Mouse (Mus musculus) neural tube, embryonic 15.5 days (tissue): ENCODE measurements around the gene Nek1. TPM values are rescaled to one million over a fixed set of nuclear protein-coding genes. Genes with fewer than 3 reads are reported as not detected.

Experiments
- ATAC-seq: fragments of 200-750 bp; cut with Nextera tagmentation; 2 replicates; pipeline ENCODE4 v1.8.0; 2017; ENCODE audit warnings: mild to moderate bottlenecking, moderate TSS enrichment, moderate library complexity; ENCODE audit not compliant: low FRiP score
- H3K27ac ChIP-seq: fragments of 300-500 bp; sonication (generic); replicated peaks from 2 replicates; pipeline ENCODE4 v1.5.1; 2015; ENCODE audit warnings: mild to moderate bottlenecking, inconsistent platforms
- H3K27me3 ChIP-seq: fragments of 300-500 bp; sonication (generic); replicated peaks from 2 replicates; pipeline ENCODE4 v1.6.1; 2015; ENCODE audit warnings: inconsistent platforms
- H3K36me3 ChIP-seq: fragments of 300-500 bp; sonication (generic); 2 replicates; pipeline ENCODE4 v1.6.1; 2015; ENCODE audit warnings: inconsistent platforms
- H3K4me1 ChIP-seq: fragments of 300-500 bp; sonication (generic); 2 replicates; pipeline ENCODE4 v1.6.1; 2015; ENCODE audit warnings: inconsistent platforms
- H3K4me2 ChIP-seq: fragments of 300-500 bp; sonication (generic); 2 replicates; pipeline ENCODE4 v1.6.1; 2015; ENCODE audit warnings: inconsistent platforms, mild to moderate bottlenecking, moderate library complexity
- H3K4me3 ChIP-seq: fragments of 300-500 bp; sonication (generic); replicated peaks from 2 replicates; pipeline ENCODE4 v1.5.1; 2015; ENCODE audit warnings: mild to moderate bottlenecking, inconsistent platforms
- H3K9ac ChIP-seq: fragments of 300-500 bp; sonication (generic); replicated peaks from 2 replicates; pipeline ENCODE4 v1.6.1; 2015; ENCODE audit warnings: mild to moderate bottlenecking, inconsistent platforms
- H3K9me3 ChIP-seq: fragments of 300-500 bp; sonication (generic); replicated peaks from 2 replicates; pipeline ENCODE4 v1.6.1; 2016; ENCODE audit warnings: inconsistent platforms
- WGBS: fragments of 180-500 bp; shearing (Covaris S2); methylation state at CpG from one replicate; pipeline ENCODE4 v1.1.7; 2015; ENCODE audit warnings: mixed read lengths; 5-methylcytosine and 5-hydroxymethylcytosine counted together
- polyA plus RNA-seq: library from polyadenylated mRNA; unstranded; fragments of >200 nt; fragmentation: Nextera tagmentation; extraction: Ambion mirVana; gene quantifications from 2 replicates; pipeline ENCODE4 v1.2.1, GENCODE M21; 2015

Nek1 gene
- 27.8 and 29.3 TPM in 2 replicates for polyA plus RNA-seq

DNA sequence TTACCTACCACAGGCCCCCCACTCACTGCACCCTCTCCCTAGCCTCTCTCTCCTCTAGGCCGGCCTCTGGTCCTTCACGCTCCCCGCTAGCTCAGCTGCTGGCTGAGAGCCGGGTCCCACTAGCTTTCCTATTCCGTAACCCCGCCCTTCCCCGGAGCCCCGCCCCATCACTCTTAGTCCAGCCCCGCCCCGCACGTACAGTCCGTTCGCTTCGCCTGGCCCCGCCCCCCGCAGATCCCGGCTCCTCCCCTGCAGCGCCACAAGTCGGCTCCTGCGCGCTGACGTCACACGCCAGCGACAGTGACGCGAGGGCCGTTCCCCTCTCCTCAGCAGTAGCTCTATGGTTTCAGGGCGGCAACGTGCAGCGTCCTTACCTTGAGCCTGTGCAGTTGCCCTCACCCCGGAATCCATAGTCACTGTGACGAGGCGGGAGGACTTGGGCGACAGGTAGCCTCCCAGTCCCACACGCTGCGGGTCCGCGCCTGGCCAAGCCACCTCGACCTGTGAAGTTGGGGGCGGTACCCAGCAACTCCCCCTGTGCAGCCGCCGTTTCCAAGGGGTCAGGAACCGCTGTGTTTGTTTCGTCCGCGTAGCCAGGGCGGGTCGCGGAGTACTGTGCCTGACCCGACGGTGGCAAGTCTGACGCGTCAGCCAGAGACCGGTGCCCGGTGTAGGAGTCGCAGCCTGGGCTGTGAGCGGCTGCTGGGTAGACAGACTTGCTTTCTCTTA lies at the start of gene Nek1:
Gene Nek1 (plus strand): TSS at position 286 of the 729 bp plus-strand sequence.
- peaks cover 9% of the 10 kb centered on the region for H3K4me1 ChIP-seq
- H3K27ac ChIP-seq: peak within 1 kb of the TSS; percentile 94
- no peaks in the 10 kb centered on the region for H3K27me3 ChIP-seq
- under 1% methylated on average over 57 of the region's 57 CpGs for WGBS
- H3K9ac ChIP-seq: peak within 1 kb of the TSS; percentile 73
- no peaks in the 10 kb centered on the region for H3K36me3 ChIP-seq
- H3K4me3 ChIP-seq: peak within 1 kb of the TSS; percentile 89
- peak within 1 kb of the TSS; percentile 77 for H3K4me2 ChIP-seq
- ATAC-seq: peak; percentile 97
- H3K9me3 ChIP-seq: no peaks in the 10 kb centered on the region

DNA sequence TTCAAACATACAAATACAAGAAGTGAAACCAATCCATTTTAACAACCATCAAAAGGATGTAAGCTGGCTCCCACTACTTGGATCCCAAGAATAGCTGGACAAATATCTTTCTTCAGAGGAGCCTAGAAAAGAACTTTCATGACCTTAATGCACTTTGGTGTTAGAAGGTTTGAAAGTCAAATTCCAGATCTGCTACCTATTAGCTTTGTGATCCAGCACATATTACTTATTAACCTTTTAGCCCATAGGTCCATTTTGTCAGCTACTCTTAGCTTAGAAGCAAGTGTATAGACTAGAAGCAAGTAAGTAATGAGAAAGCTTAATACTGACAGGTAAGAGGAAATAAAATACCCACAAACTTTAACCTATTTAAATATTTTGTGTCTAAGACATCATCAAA lies 45.5 kb upstream of the Nek1 start:
- H3K4me2 ChIP-seq: no peak overlapping the region
- no peak overlapping the region for H3K9ac ChIP-seq
- H3K4me1 ChIP-seq: peaks cover 13% of the 10 kb centered on the region
- H3K4me3 ChIP-seq: no peak overlapping the region
- no peaks in the 10 kb centered on the region for H3K36me3 ChIP-seq
- no peak for ATAC-seq
- H3K27ac ChIP-seq: no peak overlapping the region
- no peaks in the 10 kb centered on the region for H3K27me3 ChIP-seq
- no peaks in the 10 kb centered on the region for H3K9me3 ChIP-seq

DNA sequence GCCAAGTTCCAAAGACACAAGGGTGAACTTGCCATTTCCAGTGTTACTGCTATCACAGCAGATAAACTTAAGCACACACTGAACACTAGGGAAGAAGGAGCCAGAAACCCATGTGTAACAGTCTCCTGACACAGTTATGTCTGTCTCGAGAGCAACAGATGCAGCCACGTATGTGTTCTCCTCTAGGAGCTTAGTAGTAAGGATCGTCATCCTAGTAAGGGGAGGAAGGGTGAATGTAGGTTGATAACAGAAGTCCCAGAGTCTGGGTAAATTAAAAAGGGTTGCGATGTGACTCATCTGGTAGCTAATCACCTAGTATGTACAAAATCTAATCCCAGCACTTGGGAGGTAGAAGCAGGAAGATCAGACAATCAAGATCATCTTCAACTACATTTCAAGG lies 43.1 kb upstream of the Nek1 start:
- Histone ChIP-seq H3K4me2 (no peak overlapping the region), H3K4me3 (no peak overlapping the region), H3K27me3 (no peaks in the 10 kb centered on the region), H3K36me3 (no peaks in the 10 kb centered on the region), H3K9ac (no peak overlapping the region), H3K27ac (no peak overlapping the region), H3K4me1 (peaks cover 18% of the 10 kb centered on the region), H3K9me3 (no peaks in the 10 kb centered on the region)
- ATAC-seq: no peak
- 82% methylated on average over 4 of the region's 4 CpGs for WGBS

DNA sequence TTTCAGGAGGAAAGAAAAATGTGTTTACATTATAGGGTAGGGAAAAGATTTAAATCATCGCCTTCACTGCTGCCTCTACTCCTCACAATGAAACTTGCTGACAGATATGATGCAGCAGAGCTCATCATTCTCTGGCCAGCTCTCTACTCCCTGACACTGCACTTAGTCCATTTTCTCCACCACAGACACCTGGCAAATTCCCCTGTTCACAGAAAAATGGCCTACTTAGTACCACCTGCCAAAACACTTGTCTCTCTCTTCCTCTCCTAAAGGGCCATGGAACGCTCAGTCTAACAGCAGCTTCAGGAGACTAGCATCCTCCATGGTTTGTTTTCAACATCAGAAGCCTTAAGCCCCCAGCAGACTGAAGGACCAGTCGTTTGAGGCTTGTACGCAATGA lies 41.7 kb upstream of the Nek1 start:
- Histone ChIP-seq H3K9me3 (no peaks in the 10 kb centered on the region), H3K36me3 (no peaks in the 10 kb centered on the region), H3K4me1 (peaks cover 18% of the 10 kb centered on the region), H3K4me2 (no peak overlapping the region), H3K27me3 (no peaks in the 10 kb centered on the region), H3K27ac (no peak overlapping the region), H3K4me3 (no peak overlapping the region), H3K9ac (no peak overlapping the region)
- no peak for ATAC-seq
- WGBS: 80% methylated on average over 4 of the region's 4 CpGs

DNA sequence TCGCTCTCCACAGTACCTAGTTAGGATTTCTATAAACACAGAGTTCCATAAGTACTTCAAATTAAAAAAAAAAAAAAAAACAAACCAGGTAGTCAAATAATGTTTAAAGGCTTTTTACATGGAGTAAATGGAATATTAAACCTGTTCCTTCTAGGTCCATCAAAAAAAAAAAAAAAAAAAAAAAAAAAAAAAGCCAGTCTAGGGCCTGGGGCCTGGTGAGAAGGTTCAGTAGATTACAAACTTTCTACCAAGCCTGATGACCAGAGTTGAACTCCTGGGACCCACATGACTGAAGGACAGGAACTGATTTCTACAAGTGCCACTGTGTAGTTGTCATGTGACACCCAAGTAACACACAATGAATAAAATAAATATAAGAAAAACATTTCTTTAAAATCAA lies 41.2 kb upstream of the Nek1 start:
- Histone ChIP-seq H3K9ac (no peak overlapping the region), H3K4me1 (peaks cover 18% of the 10 kb centered on the region), H3K4me2 (no peak overlapping the region), H3K9me3 (no peaks in the 10 kb centered on the region), H3K27me3 (no peaks in the 10 kb centered on the region), H3K4me3 (no peak overlapping the region), H3K27ac (no peak overlapping the region), H3K36me3 (no peaks in the 10 kb centered on the region)
- WGBS: 89% methylated on average over 1 of the region's 1 CpGs
- ATAC-seq: no peak

DNA sequence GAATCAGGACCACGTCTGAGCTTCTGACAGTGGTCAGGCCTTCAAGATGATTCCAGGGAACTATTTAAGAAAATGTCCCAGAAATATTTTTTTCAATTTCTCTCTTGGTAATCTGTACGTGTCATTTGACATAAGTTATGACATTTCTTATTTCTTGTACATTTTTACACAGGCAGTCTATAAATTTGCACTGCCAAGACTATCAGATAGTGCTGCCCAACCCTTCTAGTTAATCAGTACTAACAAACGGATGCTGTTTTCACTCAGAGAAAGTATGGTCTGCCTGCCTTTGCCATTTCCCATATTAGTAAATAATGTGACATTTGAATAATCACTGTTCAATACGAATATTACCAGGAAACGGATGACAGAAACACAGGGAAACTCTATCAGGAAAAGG lies 40.2 kb upstream of the Nek1 start:
- Histone ChIP-seq H3K4me1 (peaks cover 18% of the 10 kb centered on the region), H3K27ac (no peak overlapping the region), H3K36me3 (no peaks in the 10 kb centered on the region), H3K4me3 (no peak overlapping the region), H3K9me3 (no peaks in the 10 kb centered on the region), H3K9ac (no peak overlapping the region), H3K27me3 (no peaks in the 10 kb centered on the region), H3K4me2 (peak overlapping the region; percentile 42)
- 68% methylated on average over 5 of the region's 5 CpGs for WGBS
- ATAC-seq: no peak

DNA sequence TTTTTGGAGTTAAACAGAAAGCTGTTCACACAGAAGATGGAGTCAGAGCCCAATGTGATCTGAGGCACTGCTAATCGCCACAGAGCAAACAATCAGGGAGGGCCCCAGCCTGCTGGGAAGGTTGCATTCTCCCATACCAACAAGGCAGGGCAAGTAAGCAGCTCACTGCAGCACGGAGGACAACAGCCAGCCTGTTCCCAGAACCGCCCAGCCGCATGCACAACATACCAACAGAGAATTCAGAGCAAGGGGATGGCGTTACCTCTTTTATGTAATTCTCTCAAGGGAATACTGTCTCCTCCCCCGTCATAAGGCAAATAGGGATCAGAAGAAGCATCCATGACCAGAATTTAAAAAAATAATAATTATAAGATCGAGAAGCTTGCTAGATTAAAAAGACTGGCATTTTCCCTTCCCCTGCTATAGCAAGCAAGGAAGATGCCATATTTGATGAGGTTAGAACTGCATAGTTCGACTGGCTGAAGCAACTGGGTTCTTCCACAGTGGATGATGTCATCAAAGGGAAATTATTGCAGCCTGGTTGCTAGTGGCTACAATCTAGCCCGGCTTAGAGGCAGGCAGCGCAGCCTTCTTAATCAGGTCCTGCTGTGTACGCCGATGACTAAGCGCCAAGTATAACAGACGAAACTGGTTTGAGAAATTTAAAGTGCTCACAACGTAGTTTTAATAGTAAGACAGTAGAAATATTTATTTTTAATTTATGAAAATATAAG lies 38.5 kb upstream of the Nek1 start:
- Histone ChIP-seq H3K9me3 (no peaks in the 10 kb centered on the region), H3K4me2 (peak overlapping the region; percentile 60), H3K4me3 (peak overlapping the region; percentile 49), H3K36me3 (no peaks in the 10 kb centered on the region), H3K4me1 (peaks cover 18% of the 10 kb centered on the region), H3K27ac (peak overlapping the region; percentile 94), H3K9ac (peak overlapping the region; percentile 59), H3K27me3 (no peaks in the 10 kb centered on the region)
- peak; percentile 98 for ATAC-seq
- WGBS: 2% methylated on average over 15 of the region's 15 CpGs

DNA sequence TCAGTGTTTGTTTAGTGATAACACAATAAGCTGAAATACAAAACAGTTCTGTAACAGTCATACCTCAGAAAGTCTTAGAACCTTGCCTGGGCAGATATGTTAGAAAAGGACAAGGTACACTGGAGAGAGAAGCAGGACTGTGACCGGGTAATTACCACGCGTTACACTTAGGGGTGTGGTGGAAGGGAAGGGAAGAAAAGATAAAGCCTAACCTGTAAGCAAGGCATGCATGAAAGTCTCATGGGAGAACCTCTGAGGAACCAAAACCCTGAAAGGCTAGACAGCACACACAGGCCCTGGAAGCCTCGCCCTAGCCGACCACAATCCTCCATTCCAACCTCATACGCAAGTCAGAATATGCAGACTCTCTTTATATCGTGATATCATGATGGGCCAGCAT lies 36.1 kb upstream of the Nek1 start:
- no peak for ATAC-seq
- Histone ChIP-seq H3K4me2 (no peak overlapping the region), H3K36me3 (no peaks in the 10 kb centered on the region), H3K27me3 (no peaks in the 10 kb centered on the region), H3K9me3 (no peaks in the 10 kb centered on the region), H3K9ac (no peak overlapping the region), H3K4me3 (no peak overlapping the region), H3K4me1 (peaks cover 8% of the 10 kb centered on the region), H3K27ac (no peak overlapping the region)
- 89% methylated on average over 7 of the region's 7 CpGs for WGBS

DNA sequence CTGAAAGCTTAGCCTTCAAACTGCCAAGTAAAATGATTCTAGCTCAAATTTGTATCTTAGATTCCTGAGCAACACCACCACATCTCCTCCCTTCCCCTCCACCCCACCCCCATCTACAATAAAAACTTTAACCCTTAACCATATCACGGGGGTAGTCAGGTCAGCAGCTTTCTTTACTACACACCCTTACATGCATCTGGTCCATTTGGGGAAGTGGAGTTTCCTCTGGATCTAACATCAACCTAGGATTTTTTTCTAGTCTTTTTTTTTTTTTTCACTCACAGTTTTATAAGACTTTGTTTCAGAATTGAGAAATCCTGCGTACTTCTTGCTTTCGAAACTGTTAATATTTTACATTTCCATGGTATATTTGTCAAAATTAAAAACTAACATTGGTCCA lies 30.2 kb upstream of the Nek1 start:
- no peak for ATAC-seq
- H3K4me1 ChIP-seq: no peaks in the 10 kb centered on the region
- H3K36me3 ChIP-seq: no peaks in the 10 kb centered on the region
- no peaks in the 10 kb centered on the region for H3K27me3 ChIP-seq
- WGBS: 85% methylated on average over 3 of the region's 3 CpGs
- no peaks in the 10 kb centered on the region for H3K9me3 ChIP-seq
- no peak overlapping the region for H3K9ac ChIP-seq
- H3K4me2 ChIP-seq: no peak overlapping the region
- no peak overlapping the region for H3K27ac ChIP-seq
- H3K4me3 ChIP-seq: no peak overlapping the region

DNA sequence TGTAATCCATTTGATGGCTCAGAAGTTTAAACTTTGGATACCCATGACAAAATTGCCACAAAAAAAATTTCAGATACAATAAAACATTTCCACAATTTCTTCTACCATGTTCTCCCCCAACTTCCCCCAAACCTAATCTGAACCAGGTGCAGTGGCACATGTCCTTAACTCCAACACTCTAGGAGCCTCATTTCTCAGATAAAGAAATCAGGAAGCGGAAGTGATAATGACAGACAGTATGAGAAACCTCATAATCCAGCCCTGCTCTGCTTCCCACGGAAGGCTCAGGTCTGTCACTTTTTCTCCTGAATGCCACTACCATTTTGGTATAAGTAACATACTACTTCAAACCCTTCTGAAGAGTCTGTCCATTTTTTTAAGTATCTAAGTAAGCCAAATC lies 29.1 kb upstream of the Nek1 start:
- no peaks in the 10 kb centered on the region for H3K36me3 ChIP-seq
- no peaks in the 10 kb centered on the region for H3K4me1 ChIP-seq
- H3K4me3 ChIP-seq: no peak overlapping the region
- no peak for ATAC-seq
- H3K4me2 ChIP-seq: no peak overlapping the region
- WGBS: 85% methylated on average over 2 of the region's 2 CpGs
- no peak overlapping the region for H3K27ac ChIP-seq
- H3K9me3 ChIP-seq: no peaks in the 10 kb centered on the region
- no peak overlapping the region for H3K9ac ChIP-seq
- H3K27me3 ChIP-seq: no peaks in the 10 kb centered on the region

DNA sequence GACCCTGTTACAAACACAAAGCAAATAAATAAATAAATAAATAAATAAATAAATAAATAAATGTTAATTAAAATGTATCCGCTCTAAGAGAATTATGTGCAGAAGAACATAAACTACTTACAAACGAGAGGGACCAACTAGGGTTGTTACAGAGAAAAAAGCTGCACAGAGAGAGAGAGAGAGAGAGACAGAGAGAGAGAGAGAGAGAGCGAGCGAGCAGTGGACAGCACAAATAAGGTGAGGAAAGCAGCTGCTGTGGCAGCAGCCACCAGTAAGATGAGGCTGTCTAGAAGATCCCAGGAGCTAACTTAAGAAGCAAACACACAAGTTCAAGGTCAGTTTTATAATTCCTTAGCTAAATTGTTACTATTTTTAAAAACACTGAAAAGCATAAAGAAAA lies 28.5 kb upstream of the Nek1 start:
- H3K9ac ChIP-seq: no peak overlapping the region
- H3K27ac ChIP-seq: no peak overlapping the region
- no peak overlapping the region for H3K4me2 ChIP-seq
- no peak overlapping the region for H3K4me3 ChIP-seq
- ATAC-seq: no peak
- H3K27me3 ChIP-seq: no peaks in the 10 kb centered on the region
- no peaks in the 10 kb centered on the region for H3K36me3 ChIP-seq
- no peaks in the 10 kb centered on the region for H3K9me3 ChIP-seq
- H3K4me1 ChIP-seq: no peaks in the 10 kb centered on the region
- 82% methylated on average over 4 of the region's 4 CpGs for WGBS

DNA sequence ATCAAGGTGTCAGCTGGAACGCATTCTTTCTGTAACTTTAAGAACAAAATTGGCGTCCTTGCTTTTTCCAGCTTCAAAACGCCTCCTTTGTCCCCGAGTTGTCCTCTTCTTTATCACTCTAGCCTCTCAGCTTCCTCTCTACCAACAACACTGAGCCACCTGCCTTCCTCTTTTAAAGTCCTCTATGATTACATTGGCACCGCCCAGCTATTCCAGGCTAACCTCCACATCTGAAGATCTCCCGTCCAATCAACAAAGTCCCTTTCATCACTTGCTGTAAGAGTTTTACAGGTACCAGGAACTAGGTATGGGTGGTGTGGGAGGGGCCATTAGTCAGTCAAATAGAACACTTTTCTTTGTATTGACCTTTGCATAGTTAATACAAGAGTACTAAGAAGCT lies 27.7 kb upstream of the Nek1 start:
- Histone ChIP-seq H3K4me1 (no peaks in the 10 kb centered on the region), H3K27ac (no peak overlapping the region), H3K4me3 (no peak overlapping the region), H3K9ac (no peak overlapping the region), H3K9me3 (no peaks in the 10 kb centered on the region), H3K27me3 (no peaks in the 10 kb centered on the region), H3K4me2 (no peak overlapping the region), H3K36me3 (no peaks in the 10 kb centered on the region)
- WGBS: 56% methylated on average over 6 of the region's 6 CpGs
- no peak for ATAC-seq
